Mouse (Mus musculus): ENCODE measurements around the gene Kif27. TPM values are rescaled to one million over a fixed set of nuclear protein-coding genes. Genes with fewer than 3 reads are reported as not detected.

Gene Kif27
- polyA plus RNA-seq, 1 experiment = 0.32 TPM

GRCm38 (mm10) chr13:58317768-58318167 lies 41.2 kb downstream of the Kif27 start:
- H3K27me3 ChIP-seq (ENCODE audit: control insufficient read depth, insufficient read depth, low read length) = no peaks in the 10 kb centered on the region
- H3K4me1 ChIP-seq (ENCODE audit: control insufficient read depth, insufficient read depth, insufficient read length, low read length) = no peaks in the 10 kb centered on the region
- TF ChIP-seq POLR2A (IDR thresholded peaks at IDR 0.05; ENCODE audit: low read depth, low read length) = no peak
- H3K27ac ChIP-seq (ENCODE audit: insufficient read depth, low read depth, low read length) = no peak overlapping the region
- WGBS = 59% methylated on average over 2 of the region's 2 CpGs
- H3K36me3 ChIP-seq (ENCODE audit: control insufficient read depth, insufficient read depth, low read length) = no peaks in the 10 kb centered on the region
- no peak overlapping the region for H3K4me3 ChIP-seq (ENCODE audit: low read depth, low read length)

- Histone ChIP-seq H3K4me3 (ENCODE audit: low read depth, low read length) (no peak overlapping the region), H3K4me1 (ENCODE audit: control insufficient read depth, insufficient read depth, insufficient read length, low read length) (no peaks in the 10 kb centered on the region), H3K27ac (ENCODE audit: insufficient read depth, low read depth, low read length) (no peak overlapping the region), H3K27me3 (ENCODE audit: control insufficient read depth, insufficient read depth, low read length) (no peaks in the 10 kb centered on the region), H3K36me3 (ENCODE audit: control insufficient read depth, insufficient read depth, low read length) (no peaks in the 10 kb centered on the region)
- TF ChIP-seq CTCF (IDR thresholded peaks at IDR 0.05; ENCODE audit: extremely low read depth, insufficient read length, insufficient replicate concordance, low read depth, low read length) (no peak), POLR2A (IDR thresholded peaks at IDR 0.05; ENCODE audit: low read depth, low read length) (no peak)
- 65% methylated on average over 6 of the region's 6 CpGs for WGBS
Observed at GRCm38 (mm10) chr13:58314991-58315390, 43.9 kb downstream of the Kif27 start.

GRCm38 (mm10) chr13:58313758-58314157 lies 45.2 kb downstream of the Kif27 start:
- Histone ChIP-seq H3K27me3 (ENCODE audit: control insufficient read depth, insufficient read depth, low read length) (no peaks in the 10 kb centered on the region), H3K4me1 (ENCODE audit: control insufficient read depth, insufficient read depth, insufficient read length, low read length) (no peaks in the 10 kb centered on the region), H3K27ac (ENCODE audit: insufficient read depth, low read depth, low read length) (no peak overlapping the region), H3K4me3 (ENCODE audit: low read depth, low read length) (no peak overlapping the region), H3K36me3 (ENCODE audit: control insufficient read depth, insufficient read depth, low read length) (no peaks in the 10 kb centered on the region)
- TF ChIP-seq POLR2A (IDR thresholded peaks at IDR 0.05; ENCODE audit: low read depth, low read length) = no peak
- TF ChIP-seq CTCF (IDR thresholded peaks at IDR 0.05; ENCODE audit: extremely low read depth, insufficient read length, insufficient replicate concordance, low read depth, low read length) = no peak
- 67% methylated on average over 3 of the region's 3 CpGs for WGBS

- WGBS = 65% methylated on average over 3 of the region's 3 CpGs
- no peak overlapping the region for H3K4me3 ChIP-seq (ENCODE audit: low read depth, low read length)
- H3K27me3 ChIP-seq (ENCODE audit: control insufficient read depth, insufficient read depth, low read length) = no peaks in the 10 kb centered on the region
- H3K36me3 ChIP-seq (ENCODE audit: control insufficient read depth, insufficient read depth, low read length) = no peaks in the 10 kb centered on the region
- no peak for TF ChIP-seq CTCF (IDR thresholded peaks at IDR 0.05; ENCODE audit: extremely low read depth, insufficient read length, insufficient replicate concordance, low read depth, low read length)
- no peak for TF ChIP-seq POLR2A (IDR thresholded peaks at IDR 0.05; ENCODE audit: low read depth, low read length)
- H3K27ac ChIP-seq (ENCODE audit: insufficient read depth, low read depth, low read length) = no peak overlapping the region
- H3K4me1 ChIP-seq (ENCODE audit: control insufficient read depth, insufficient read depth, insufficient read length, low read length) = no peaks in the 10 kb centered on the region
Observed at GRCm38 (mm10) chr13:58311351-58311750, 47.6 kb downstream of the Kif27 start.

- TF ChIP-seq CTCF (IDR thresholded peaks at IDR 0.05; ENCODE audit: extremely low read depth, insufficient read length, insufficient replicate concordance, low read depth, low read length) = no peak
- no peak for TF ChIP-seq POLR2A (IDR thresholded peaks at IDR 0.05; ENCODE audit: low read depth, low read length)
- Histone ChIP-seq H3K4me1 (ENCODE audit: control insufficient read depth, insufficient read depth, insufficient read length, low read length) (no peaks in the 10 kb centered on the region), H3K27me3 (ENCODE audit: control insufficient read depth, insufficient read depth, low read length) (no peaks in the 10 kb centered on the region), H3K4me3 (ENCODE audit: low read depth, low read length) (no peak overlapping the region), H3K27ac (ENCODE audit: insufficient read depth, low read depth, low read length) (no peak overlapping the region), H3K36me3 (ENCODE audit: control insufficient read depth, insufficient read depth, low read length) (no peaks in the 10 kb centered on the region)
- 43% methylated on average over 8 of the region's 8 CpGs for WGBS
Observed at GRCm38 (mm10) chr13:58309499-58309898, 49.4 kb downstream of the Kif27 start.

DNA sequence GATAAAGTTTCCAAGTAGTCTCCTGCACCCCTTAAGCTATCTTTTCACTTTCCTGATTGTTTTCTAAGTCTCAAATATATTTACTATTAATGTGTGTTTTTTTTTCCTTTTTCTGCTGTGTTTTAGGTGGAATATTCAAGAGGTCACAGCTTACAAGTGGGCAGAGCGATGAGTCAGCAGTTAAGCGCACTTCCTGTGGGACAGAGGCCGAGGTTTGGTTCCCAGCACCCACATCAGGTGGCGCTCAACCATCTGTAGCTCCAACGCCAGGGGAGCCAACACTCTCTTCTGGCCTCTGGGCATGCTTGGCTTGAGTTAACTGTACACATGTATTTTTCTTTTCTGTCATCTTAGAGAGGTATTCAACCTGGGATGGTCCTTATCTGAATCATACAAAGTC lies 51.5 kb downstream of the Kif27 start:
- Histone ChIP-seq H3K4me3 (ENCODE audit: low read depth, low read length) (no peak overlapping the region), H3K27ac (ENCODE audit: insufficient read depth, low read depth, low read length) (no peak overlapping the region), H3K36me3 (ENCODE audit: control insufficient read depth, insufficient read depth, low read length) (no peaks in the 10 kb centered on the region), H3K27me3 (ENCODE audit: control insufficient read depth, insufficient read depth, low read length) (no peaks in the 10 kb centered on the region), H3K4me1 (ENCODE audit: control insufficient read depth, insufficient read depth, insufficient read length, low read length) (no peaks in the 10 kb centered on the region)
- 93% methylated on average over 5 of the region's 5 CpGs for WGBS
- TF ChIP-seq POLR2A (IDR thresholded peaks at IDR 0.05; ENCODE audit: low read depth, low read length) = no peak
- no peak for TF ChIP-seq CTCF (IDR thresholded peaks at IDR 0.05; ENCODE audit: extremely low read depth, insufficient read length, insufficient replicate concordance, low read depth, low read length)

GRCm38 (mm10) chr13:58305230-58305629 lies 53.7 kb downstream of the Kif27 start:
- H3K27me3 ChIP-seq (ENCODE audit: control insufficient read depth, insufficient read depth, low read length) = no peaks in the 10 kb centered on the region
- no peak overlapping the region for H3K27ac ChIP-seq (ENCODE audit: insufficient read depth, low read depth, low read length)

More at GRCm38 (mm10) chr13:58305230-58305629, 53.7 kb downstream of the Kif27 start:
- Histone ChIP-seq H3K4me3 (ENCODE audit: low read depth, low read length) (no peak overlapping the region), H3K36me3 (ENCODE audit: control insufficient read depth, insufficient read depth, low read length) (no peaks in the 10 kb centered on the region), H3K4me1 (ENCODE audit: control insufficient read depth, insufficient read depth, insufficient read length, low read length) (no peaks in the 10 kb centered on the region)
- WGBS = 65% methylated on average over 2 of the region's 2 CpGs
- no peak for TF ChIP-seq POLR2A (IDR thresholded peaks at IDR 0.05; ENCODE audit: low read depth, low read length)
- TF ChIP-seq CTCF (IDR thresholded peaks at IDR 0.05; ENCODE audit: extremely low read depth, insufficient read length, insufficient replicate concordance, low read depth, low read length) = no peak
